Comparison of ENCODE assay signal across 15 mouse cellular contexts in the genomic region with DNA sequence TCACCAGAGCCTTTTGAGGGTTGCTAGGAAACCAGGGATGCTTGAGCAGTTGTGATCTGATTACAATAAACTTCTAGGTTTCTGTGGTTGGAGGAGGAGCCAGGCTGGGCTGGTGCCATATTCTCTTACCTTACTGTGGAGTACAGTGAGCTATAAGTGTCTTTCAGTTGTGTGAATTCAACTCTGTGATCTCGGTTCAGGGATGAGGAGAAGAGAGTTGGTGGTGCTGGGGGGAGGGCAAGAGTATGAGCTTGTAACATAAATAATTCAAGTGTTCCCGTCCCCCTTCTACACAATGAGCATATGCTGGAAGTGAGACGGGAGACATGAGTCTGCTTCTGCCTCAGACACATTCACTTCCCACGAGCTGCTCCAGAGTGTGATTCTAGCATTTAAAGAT. TPM values are rescaled to one million over a fixed set of nuclear protein-coding genes. Genes with fewer than 3 reads are reported as not detected.
DNase-seq lines count a peak whose midpoint lies in the region; ATAC-seq and TF ChIP-seq lines count a peak whose summit lies in the region.
"Had no signal": no experiment of that assay in that cellular context is flagged by ENCODE, and none has a peak within 500 bp of the region (broad histone marks: within the 10 kb centered on the region; RNA-seq: fewer than 3 reads in every experiment).

No protein-coding gene starts in this region.

- peak; percentile 13; the same call in 1 of the 2 replicates for ATAC-seq in forebrain, embryonic 13.5 days
- no peak for ATAC-seq in forebrain, embryonic 12.5 days (ENCODE audit: low FRiP score)
- ATAC-seq: inflammation-experienced regulatory T-cells, adult 6 months had no signal

- H3K27me3 ChIP-seq in forebrain, embryonic 13.5 days: no peaks in the 10 kb centered on the region
- no peaks in the 10 kb centered on the region for H3K27me3 ChIP-seq in forebrain, embryonic 12.5 days
- no peaks in the 10 kb centered on the region; the same call in 1 of the 2 replicates for H3K27me3 ChIP-seq in kidney, adult 2 months (replicated peaks; ENCODE audit: control insufficient read depth, insufficient read depth, low read length)

- H3K4me2 ChIP-seq in forebrain, embryonic 13.5 days: no peak overlapping the region
- H3K4me2 ChIP-seq in forebrain, embryonic 12.5 days: no peak overlapping the region
- H3K4me2 ChIP-seq: lung, embryonic 14.5 days had no signal

- no peak overlapping the region for H3K9ac ChIP-seq in forebrain, embryonic 13.5 days
- H3K9ac ChIP-seq in forebrain, embryonic 12.5 days: no peak overlapping the region
- H3K9ac ChIP-seq: lung, embryonic 14.5 days had no signal

- H3K27ac ChIP-seq in forebrain, embryonic 13.5 days: no peak overlapping the region
- no peak overlapping the region for H3K27ac ChIP-seq in forebrain, embryonic 12.5 days
- no peak overlapping the region for H3K27ac ChIP-seq in kidney, adult 2 months (ENCODE audit: insufficient read depth, low read depth, low read length)
- H3K27ac ChIP-seq: kidney, postnatal 0 days had no signal

- DNase-seq in left cerebral cortex, adult 11 months (ENCODE audit: low spot score): peak; percentile 64
- no peak for DNase-seq in left cerebral cortex, postnatal 4 days
- DNase-seq in left cerebral cortex, postnatal 25 days (ENCODE audit: low spot score in 2 of 2): peak; percentile 66 to 95
- no peak for DNase-seq in adrenal gland, postnatal 36 days
- no peak for DNase-seq in lung, adult 18-20 months
- no peak for DNase-seq in kidney, adult 2 months
- DNase-seq: adrenal gland, postnatal 10 days; cerebellum, adult 11 months; lung, embryonic 14.5 days; thymus, adult 18-20 months had no signal

- H3K36me3 ChIP-seq in forebrain, embryonic 13.5 days (ENCODE audit: poor library complexity, severe bottlenecking): no peaks in the 10 kb centered on the region
- H3K36me3 ChIP-seq in forebrain, embryonic 12.5 days (replicated peaks): no peaks in the 10 kb centered on the region
- no peaks in the 10 kb centered on the region for H3K36me3 ChIP-seq in kidney, adult 2 months (ENCODE audit: control insufficient read depth, insufficient read depth, low read length)

- H3K9me3 ChIP-seq in forebrain, embryonic 13.5 days (replicated peaks): no peaks in the 10 kb centered on the region
- no peaks in the 10 kb centered on the region for H3K9me3 ChIP-seq in forebrain, embryonic 12.5 days

- intact Hi-C loops in left cerebral cortex, postnatal 4 days (cut with DNase I): no loop called here
- intact Hi-C loops in left cerebral cortex, postnatal 25 days (cut with DNase I): loop anchor here (1.0 to 10.0 kb wide), 3 partner anchors 31 to 190 kb away; no protein-coding TSS in a partner anchor

- H3K4me3 ChIP-seq in forebrain, embryonic 13.5 days: no peak overlapping the region
- no peak overlapping the region for H3K4me3 ChIP-seq in forebrain, embryonic 12.5 days (replicated peaks)
- no peak overlapping the region for H3K4me3 ChIP-seq in kidney, adult 2 months (ENCODE audit: insufficient read depth, low read depth, low read length)

- peaks cover 8% of the 10 kb centered on the region; the same call in 1 of the 2 replicates for H3K4me1 ChIP-seq in forebrain, embryonic 13.5 days
- H3K4me1 ChIP-seq in forebrain, embryonic 12.5 days: no peaks in the 10 kb centered on the region
- H3K4me1 ChIP-seq in kidney, adult 2 months (ENCODE audit: control insufficient read depth, insufficient read depth, low read length): no peaks in the 10 kb centered on the region

- TF ChIP-seq POLR2A in kidney, adult 2 months (IDR thresholded peaks at IDR 0.05; ENCODE audit: low read depth, low read length): no peak

- 66% methylated on average over 4 of the region's 4 CpGs for WGBS in forebrain, embryonic 13.5 days
- 76% methylated on average over 4 of the region's 4 CpGs for WGBS in forebrain, embryonic 12.5 days
- 68% methylated on average over 4 of the region's 4 CpGs for WGBS in kidney, adult 2 months

- no peak for TF ChIP-seq CTCF in kidney, adult 2 months (conservative IDR thresholded peaks at IDR 0.05; ENCODE audit: insufficient read depth, insufficient read length, low read depth, low read length)

RNA-seq across cellular contexts. Expression of gene Shisa9, which starts 30.6 kb away (rescaled TPM):
- polyA plus RNA-seq in forebrain, embryonic 13.5 days (2015; fragmentation: Nextera tagmentation; extraction: Ambion mirVana): 1.9 and 2.1 TPM in 2 replicates
- polyA plus RNA-seq in forebrain, embryonic 12.5 days (2016; fragmentation: Nextera tagmentation; extraction: Ambion mirVana): 0.82 and 1.5 TPM in 2 replicates
- total RNA-seq in left cerebral cortex, postnatal 4 days (2021): 10 to 100 TPM; 56.0 to 57.3 TPM
- 10 to 100 TPM; 68.1 to 71.7 TPM for total RNA-seq in left cerebral cortex, postnatal 25 days (2021)
- 1 to 10 TPM; 2.2 to 2.5 TPM for total RNA-seq in adrenal gland, postnatal 36 days (2021)
- 0.14 and 0.20 TPM in 2 replicates for polyA plus RNA-seq in kidney, adult 2 months (2012; rRNA removed)
- total RNA-seq: megakaryocyte, adult 5-6 weeks had no signal

Comparison
In these comparisons a context has a peak if more than half of its experiments do, and no peak if none do; other contexts are left out.
1. DNase-seq: peak in left cerebral cortex, adult 11 months (single experiment) and left cerebral cortex, postnatal 25 days (2 of 2); none in left cerebral cortex, postnatal 4 days (single experiment), adrenal gland, postnatal 36 days (0 of 2), lung, adult 18-20 months (0 of 2) and kidney, adult 2 months (single experiment).
2. RNA of gene Shisa9, which starts 30.6 kb away (total RNA-seq): 68.1 to 71.7 TPM in left cerebral cortex, postnatal 25 days and 56.0 to 57.3 TPM in left cerebral cortex, postnatal 4 days; 2.2 to 2.5 TPM in adrenal gland, postnatal 36 days; every median in the first group is over 10 times any median in the second.